Mouse (Mus musculus) spleen, adult 2 months (tissue): ENCODE results near the gene Ccdc153. TPM values are rescaled to one million over a fixed set of nuclear protein-coding genes. Genes with fewer than 3 reads are reported as not detected.

Source experiments
- DNase-seq, 2 experiments: peaks; one replicate each; pipeline versions ENCODE4 v3.0.0 to v3.0.0-alpha.2; 2012 to 2021; ENCODE audit warnings: low spot score in 2 of 2, low read depth in 1 of 2
- H3K27ac ChIP-seq: fragments of 200-500 bp; 2 replicates; pipeline ENCODE4 v1.5.1; 2012; ENCODE audit warnings: low read length, inconsistent platforms; ENCODE audit not compliant: insufficient read depth
- H3K27me3 ChIP-seq: fragments of 200-500 bp; 2 replicates; pipeline ENCODE4 v1.6.1; 2012; ENCODE audit warnings: mild to moderate bottlenecking, moderate library complexity, low read length, inconsistent platforms; ENCODE audit not compliant: control insufficient read depth, insufficient read depth
- H3K36me3 ChIP-seq: fragments of 200-500 bp; 2 replicates; pipeline ENCODE4 v1.6.1; 2012; ENCODE audit warnings: mild to moderate bottlenecking, low read length, inconsistent platforms; ENCODE audit not compliant: control insufficient read depth, insufficient read depth
- H3K4me1 ChIP-seq: fragments of 200-500 bp; 2 replicates; pipeline ENCODE4 v1.6.1; 2011; ENCODE audit warnings: inconsistent platforms; ENCODE audit not compliant: control insufficient read depth, insufficient read depth, insufficient read length
- H3K4me3 ChIP-seq: fragments of 200-500 bp; 2 replicates; pipeline ENCODE4 v1.5.1; 2011; ENCODE audit warnings: mild to moderate bottlenecking, inconsistent platforms; ENCODE audit not compliant: insufficient read depth, insufficient read length; ENCODE audit errors: extremely low read depth
- CTCF ChIP-seq: fragments of 200-500 bp; IDR thresholded peaks from 2 replicates; pipeline ENCODE4 v1.5.1; 2011; ENCODE audit warnings: mild to moderate bottlenecking, inconsistent platforms; ENCODE audit not compliant: insufficient read depth, insufficient read length, insufficient replicate concordance; ENCODE audit errors: extremely low read depth
- POLR2A ChIP-seq: fragments of 200-500 bp; IDR thresholded peaks from 2 replicates; pipeline ENCODE4 v1.6.1; 2011; ENCODE audit warnings: low read depth, low read length, inconsistent platforms
- WGBS: fragments of 180-500 bp; shearing (Covaris S2); methylation state at CpG from one replicate; pipeline ENCODE4 v1.1.7; 2018; 5-methylcytosine and 5-hydroxymethylcytosine counted together
- polyA plus RNA-seq: library from polyadenylated mRNA; depleted of rRNA; stranded (reverse); fragments of >200 nt; gene quantifications from 2 replicates; pipeline ENCODE4 v1.2.3, GENCODE M21; 2012

Gene Ccdc153
- polyA plus RNA-seq, 1 experiment = not detected

DNA sequence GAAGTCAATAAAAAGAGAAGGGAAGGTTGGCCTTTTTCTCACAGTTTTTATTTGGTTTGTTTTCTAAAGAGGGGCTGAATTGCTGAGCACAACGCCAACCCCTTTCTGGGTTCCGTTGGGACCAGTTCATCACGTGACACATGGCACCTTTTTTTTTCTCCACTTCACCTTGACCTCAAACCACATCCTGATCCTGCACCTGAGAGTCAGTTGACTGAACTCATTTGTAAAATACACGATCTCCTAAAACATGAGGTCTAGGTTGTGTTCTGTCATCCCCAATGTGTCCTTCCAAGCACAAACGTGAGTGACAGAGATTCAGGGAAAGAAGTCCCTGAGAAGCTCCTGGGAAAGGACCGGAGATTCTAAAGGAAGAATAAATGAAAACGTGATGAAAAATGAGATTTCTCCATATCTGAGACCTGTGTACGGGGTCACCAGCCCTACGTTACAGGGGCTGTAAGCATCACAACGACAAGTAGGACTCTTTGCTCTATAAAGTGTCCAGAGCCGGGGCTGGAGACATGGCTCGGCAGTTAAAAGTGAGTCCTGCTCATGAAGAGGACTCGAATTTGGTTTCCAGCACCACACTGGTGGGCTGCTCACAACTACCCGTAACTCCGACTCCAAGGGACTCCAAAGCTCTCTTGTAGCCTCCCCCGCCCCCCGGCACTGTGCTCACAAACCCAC, 1.8 kb upstream of the Ccdc153 start:
- DNase-seq = peak; percentile 47 to 67
- no peaks in the 10 kb centered on the region for H3K27me3 ChIP-seq
- TF ChIP-seq POLR2A = no peak
- TF ChIP-seq CTCF = no peak
- no peaks in the 10 kb centered on the region for H3K36me3 ChIP-seq
- H3K4me3 ChIP-seq = no peak overlapping the region
- WGBS = 62% methylated on average over 17 of the region's 17 CpGs
- peaks cover 18% of the 10 kb centered on the region for H3K4me1 ChIP-seq
- peak overlapping the region; percentile 66 for H3K27ac ChIP-seq

DNA sequence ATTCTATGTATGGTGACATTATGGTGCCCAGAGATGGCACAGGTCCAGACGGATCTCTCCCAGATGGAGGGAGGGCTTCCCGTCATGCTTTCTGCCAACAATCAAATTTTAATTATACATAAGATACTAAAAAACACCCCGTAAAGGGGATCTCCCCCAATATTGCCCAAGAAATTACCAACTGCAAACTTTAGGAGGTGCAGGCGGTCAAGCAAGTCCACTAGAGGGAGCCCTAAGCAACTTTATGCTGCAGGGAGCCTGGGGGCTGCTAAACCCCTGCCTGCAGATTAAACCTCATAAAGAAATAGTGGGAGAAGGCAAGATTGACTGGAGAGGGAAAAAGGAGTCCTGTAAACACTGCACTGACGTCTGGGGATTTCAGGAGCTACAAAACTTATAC, 1.0 kb upstream of the Ccdc153 start:
- H3K27ac ChIP-seq = no peak overlapping the region
- no peak for TF ChIP-seq POLR2A
- peak; percentile 69; the same call in 1 of the 2 replicates for TF ChIP-seq CTCF
- no peaks in the 10 kb centered on the region for H3K36me3 ChIP-seq
- peaks cover 18% of the 10 kb centered on the region for H3K4me1 ChIP-seq
- no peaks in the 10 kb centered on the region for H3K27me3 ChIP-seq
- DNase-seq = peak in 1 of 2 experiments; percentile 49
- 16% methylated on average over 5 of the region's 5 CpGs for WGBS
- no peak overlapping the region for H3K4me3 ChIP-seq

DNA sequence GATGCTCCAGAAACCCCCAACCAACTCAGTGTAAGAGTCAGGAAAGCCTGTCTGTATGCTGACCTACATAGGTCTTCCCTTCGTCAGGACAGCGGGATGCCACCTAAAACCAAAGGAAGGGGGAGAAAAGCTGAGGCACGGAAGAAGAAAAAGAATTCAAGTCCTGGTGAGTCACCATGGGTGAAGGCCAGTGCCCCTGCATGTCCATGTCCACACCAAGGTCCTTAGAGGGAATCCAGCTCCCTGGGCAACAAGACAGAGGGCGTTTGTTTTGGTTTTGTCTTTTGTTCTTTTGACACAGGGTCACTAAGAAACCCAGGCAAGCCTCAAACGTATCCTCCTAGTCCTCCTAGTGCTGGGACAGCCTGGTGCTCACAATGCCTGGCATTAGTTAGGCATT, 435 bp downstream of the Ccdc153 start:
- H3K4me1 ChIP-seq = peaks cover 16% of the 10 kb centered on the region
- H3K36me3 ChIP-seq = no peaks in the 10 kb centered on the region
- DNase-seq = no peak
- no peak overlapping the region for H3K27ac ChIP-seq
- H3K4me3 ChIP-seq = no peak overlapping the region
- H3K27me3 ChIP-seq = no peaks in the 10 kb centered on the region
- no peak for TF ChIP-seq CTCF
- no peak for TF ChIP-seq POLR2A
- WGBS = 74% methylated on average over 5 of the region's 5 CpGs

DNA sequence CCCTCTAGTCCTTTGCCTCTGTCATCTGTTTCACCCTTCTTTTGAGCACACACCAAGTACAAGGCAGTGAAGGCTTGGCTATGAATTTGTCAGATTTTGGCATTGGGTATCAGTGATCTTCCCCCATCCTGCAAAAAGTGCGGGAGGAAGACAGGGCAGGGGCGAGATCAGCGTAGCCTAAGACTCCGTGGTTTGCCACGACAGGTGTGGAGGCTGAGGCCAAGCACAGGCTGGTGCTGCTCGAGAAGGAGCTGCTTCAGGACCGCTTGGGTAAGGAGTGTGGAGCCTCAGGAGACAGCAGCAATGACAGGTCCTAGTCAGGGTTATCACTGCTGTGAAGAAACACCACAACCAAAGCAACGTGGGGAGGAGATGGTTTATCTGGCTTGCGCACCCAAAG, 942 bp downstream of the Ccdc153 start:
- H3K4me1 ChIP-seq = peaks cover 13% of the 10 kb centered on the region
- H3K4me3 ChIP-seq = no peak overlapping the region
- no peak for TF ChIP-seq POLR2A
- no peak overlapping the region for H3K27ac ChIP-seq
- no peaks in the 10 kb centered on the region for H3K36me3 ChIP-seq
- no peaks in the 10 kb centered on the region for H3K27me3 ChIP-seq
- no peak for DNase-seq
- WGBS = 48% methylated on average over 9 of the region's 9 CpGs

DNA sequence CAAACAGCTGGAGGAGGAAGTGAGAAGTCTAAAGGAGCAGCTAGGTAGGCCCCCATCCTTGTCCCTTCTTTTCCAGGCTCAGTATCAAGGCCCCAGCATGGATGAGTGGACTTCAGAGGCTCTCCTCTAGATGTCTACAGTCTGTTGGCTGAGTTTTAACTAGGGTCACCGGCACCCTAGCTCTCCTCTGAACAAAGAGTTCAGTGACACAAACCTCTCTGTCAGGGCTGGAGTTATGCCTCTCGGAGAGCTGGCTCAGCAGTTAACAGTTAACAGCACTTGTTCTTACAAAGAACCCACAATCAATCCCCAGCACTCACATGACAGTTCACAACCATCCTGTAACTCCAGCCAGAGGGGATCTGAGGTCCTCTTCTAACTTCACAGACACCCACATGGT, 3.1 kb downstream of the Ccdc153 start:
- TF ChIP-seq POLR2A (no peak), CTCF (no peak)
- Histone ChIP-seq H3K36me3 (no peaks in the 10 kb centered on the region), H3K4me1 (0 out of 2 replicates have a peak, but pooled peaks cover 4% of the 10 kb centered on the region), H3K27ac (no peak overlapping the region), H3K4me3 (no peak overlapping the region), H3K27me3 (no peaks in the 10 kb centered on the region)
- no peak for DNase-seq
- WGBS = 91% methylated on average over 2 of the region's 2 CpGs

DNA sequence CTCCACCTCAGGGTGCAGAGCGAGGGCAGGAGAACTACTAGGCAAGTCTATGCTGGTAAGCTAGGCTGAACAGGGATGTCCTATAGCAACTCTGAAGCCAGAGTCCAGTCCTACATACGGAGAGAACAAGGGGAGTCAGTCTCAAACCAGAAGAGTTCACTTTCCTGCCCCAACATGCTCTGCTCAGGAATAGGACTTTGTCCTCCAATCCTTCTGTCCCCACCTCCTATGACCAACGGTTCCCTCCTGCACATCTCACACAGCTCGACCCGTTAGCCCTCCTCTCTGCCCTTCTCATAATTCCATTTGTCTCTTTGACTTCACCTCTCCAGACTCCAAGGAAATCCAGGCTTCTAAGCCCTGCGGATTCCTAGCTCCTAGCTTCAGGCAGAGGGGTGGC, 7.4 kb downstream of the Ccdc153 start:
- H3K4me1 ChIP-seq = no peaks in the 10 kb centered on the region
- no peaks in the 10 kb centered on the region for H3K27me3 ChIP-seq
- no peak for DNase-seq
- no peaks in the 10 kb centered on the region for H3K36me3 ChIP-seq
- TF ChIP-seq POLR2A = no peak
- no peak for TF ChIP-seq CTCF
- no peak overlapping the region for H3K4me3 ChIP-seq
- 81% methylated on average over 6 of the region's 6 CpGs for WGBS
- no peak overlapping the region for H3K27ac ChIP-seq
